Mouse (Mus musculus) megakaryocyte-erythroid progenitor cell, adult 5-6 weeks (primary cell): ENCODE results near the gene Tube1. TPM values are rescaled to one million over a fixed set of nuclear protein-coding genes. Genes with fewer than 3 reads are reported as not detected.
"Not testable (repeated sequence)": the region's sequence is repeated elsewhere in the genome, so short reads cannot be mapped to it uniquely, and the experiment has no call there.

Experiments used
- ATAC-seq: replicated peaks from 2 replicates; pipeline ENCODE4 v1.8.0; 2016; ENCODE audit warnings: mild to moderate bottlenecking, inconsistent platforms; ENCODE audit not compliant: severe bottlenecking, poor library complexity, low FRiP score, low TSS enrichment
- total RNA-seq, 2 experiments: library from RNA; stranded (forward) in 1 of 2; stranded (reverse) in 1 of 2; fragments of 200-1000, 215-1000 nt in 1 of 2; fragments of >200 nt in 1 of 2; fragmentation: Nextera tagmentation in 1 of 2; gene quantifications; 2 replicates each; pipeline ENCODE4 v1.2.3; 2014 to 2017

Tube1 gene
- total RNA-seq, 2 experiments from 2014 or later = 16.3 to 20.3 TPM

DNA sequence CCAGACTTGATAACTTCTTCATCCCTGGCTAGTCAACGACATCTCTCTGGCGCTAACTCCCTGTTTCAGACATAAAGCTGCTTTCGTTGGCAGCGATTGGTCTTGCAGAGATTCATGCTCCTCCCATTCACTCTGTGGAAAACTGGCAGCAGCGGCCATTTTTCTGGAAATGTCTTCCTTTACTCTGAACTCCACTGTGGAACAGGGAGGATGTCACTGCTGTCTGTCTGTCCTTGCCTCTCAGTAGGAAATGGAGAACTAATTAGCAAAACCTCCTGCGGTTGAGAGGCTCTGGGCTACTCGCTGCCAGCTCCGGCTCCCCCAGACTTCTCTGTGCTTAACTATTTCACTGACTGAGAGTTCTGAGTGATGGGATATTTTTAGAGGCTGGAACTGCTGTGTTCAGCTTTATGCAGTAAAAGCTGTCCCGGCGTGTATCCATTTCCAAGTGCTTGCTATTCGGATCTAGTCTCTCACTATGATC is 31.9 kb downstream of the Tube1 start:
- no peak for ATAC-seq

- no peak for ATAC-seq
Measured at GRCm38 (mm10) chr10:39167611-39168010, 33.8 kb downstream of the Tube1 start.

GRCm38 (mm10) chr10:39169642-39170041 is 35.9 kb downstream of the Tube1 start:
- ATAC-seq = no peak

DNA sequence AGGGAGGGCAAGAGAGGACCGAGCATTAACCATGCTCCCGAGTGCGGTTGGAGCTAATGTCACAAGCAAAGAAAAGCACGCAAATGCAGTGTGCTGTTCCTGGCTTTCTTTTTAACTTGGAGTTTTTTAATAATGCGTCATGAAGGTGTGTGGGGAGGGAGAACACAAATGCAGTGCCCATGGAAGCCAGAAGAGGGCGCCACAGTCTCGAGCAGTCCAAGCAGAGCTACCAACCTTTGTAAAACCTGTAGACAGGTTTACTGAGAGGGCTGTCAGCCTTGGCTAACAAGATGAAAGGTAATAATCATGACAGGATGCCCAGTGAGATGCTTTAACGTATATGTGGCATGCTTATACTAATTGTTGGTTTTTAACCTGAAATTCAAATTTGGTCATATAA is 36.4 kb downstream of the Tube1 start:
- ATAC-seq = peak; percentile 60

DNA sequence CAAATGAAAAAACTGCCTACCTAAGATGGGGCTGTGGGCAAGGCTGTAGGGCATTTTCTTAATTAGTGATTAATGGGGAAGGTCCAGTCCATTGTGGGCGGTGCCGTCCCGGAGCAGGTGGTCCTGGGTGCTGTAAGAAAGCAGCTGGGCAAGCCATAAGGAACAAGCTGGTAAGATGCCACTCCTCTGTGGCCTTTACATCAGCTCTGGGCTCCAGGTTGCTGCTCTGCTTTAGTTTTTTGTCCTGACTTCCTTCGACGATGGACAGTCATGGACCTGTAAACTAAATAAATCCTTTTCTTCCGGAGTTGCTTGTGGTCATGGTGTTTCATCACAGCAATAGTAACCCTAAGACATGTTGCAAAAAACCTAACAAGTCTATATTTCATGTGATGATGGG is 36.9 kb downstream of the Tube1 start:
- no peak for ATAC-seq

DNA sequence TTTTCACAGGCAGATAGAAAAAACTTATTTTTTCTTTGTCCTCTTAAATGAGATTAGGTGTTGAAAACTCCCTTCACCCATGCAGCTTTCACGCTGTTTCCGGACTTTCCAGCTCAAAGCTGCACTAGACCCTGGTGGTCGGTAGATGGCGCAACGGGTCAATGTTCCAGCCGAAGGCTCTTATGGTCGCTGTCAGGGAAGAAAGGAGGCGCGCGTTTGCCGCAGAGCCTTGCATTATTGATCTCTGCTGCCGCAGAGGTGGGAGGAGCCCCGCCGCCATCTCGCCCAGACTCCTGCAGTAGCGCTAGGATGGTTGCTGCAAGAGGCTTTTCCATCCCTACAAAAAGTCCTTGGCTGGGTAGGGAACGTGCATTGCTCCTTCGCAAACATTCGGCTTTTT is 37.4 kb downstream of the Tube1 start:
- peak; percentile 93 for ATAC-seq

DNA sequence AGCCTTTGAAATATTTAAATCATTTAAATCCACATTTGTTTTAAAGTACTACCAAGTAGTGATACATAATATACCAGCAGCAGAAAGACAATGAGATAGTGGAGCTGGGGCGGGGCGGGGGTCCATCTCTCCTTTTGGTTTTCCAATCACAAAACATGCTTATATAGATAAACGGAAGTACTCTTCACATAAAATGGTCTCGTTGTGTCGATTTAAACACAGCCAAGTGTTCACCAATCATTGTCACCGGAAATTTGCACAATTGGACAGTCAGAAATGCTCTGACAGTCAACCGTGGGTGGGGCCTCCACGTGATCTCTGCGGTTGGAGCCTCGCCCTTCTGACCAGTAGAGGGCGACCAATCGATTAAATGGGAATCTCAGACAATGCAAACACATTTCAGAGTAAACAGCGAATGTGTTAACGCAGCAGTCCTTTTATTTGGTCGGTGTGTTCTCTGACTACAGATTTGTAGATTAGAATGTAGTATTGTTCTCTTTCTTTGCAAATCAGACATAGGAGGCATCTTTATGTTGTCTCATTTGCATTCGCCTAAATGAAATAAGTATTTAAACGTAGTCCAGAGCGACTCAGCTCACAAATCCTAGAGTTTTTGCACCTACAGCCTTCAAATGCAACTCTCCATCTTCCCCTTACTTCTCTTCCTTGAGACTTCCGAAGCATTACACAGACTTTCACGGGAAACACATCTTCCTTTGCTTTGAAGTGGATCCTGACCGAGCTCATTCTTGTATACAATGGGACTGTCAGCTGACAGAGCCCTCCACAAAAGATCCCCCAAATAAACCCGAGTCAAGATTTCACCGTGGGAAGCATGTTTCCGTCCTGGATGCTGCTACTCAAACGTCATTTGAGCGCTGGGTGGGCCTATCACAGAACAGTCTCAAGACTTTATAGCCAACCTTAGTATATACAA is 38.1 kb downstream of the Tube1 start:
- ATAC-seq = peak; percentile 84

DNA sequence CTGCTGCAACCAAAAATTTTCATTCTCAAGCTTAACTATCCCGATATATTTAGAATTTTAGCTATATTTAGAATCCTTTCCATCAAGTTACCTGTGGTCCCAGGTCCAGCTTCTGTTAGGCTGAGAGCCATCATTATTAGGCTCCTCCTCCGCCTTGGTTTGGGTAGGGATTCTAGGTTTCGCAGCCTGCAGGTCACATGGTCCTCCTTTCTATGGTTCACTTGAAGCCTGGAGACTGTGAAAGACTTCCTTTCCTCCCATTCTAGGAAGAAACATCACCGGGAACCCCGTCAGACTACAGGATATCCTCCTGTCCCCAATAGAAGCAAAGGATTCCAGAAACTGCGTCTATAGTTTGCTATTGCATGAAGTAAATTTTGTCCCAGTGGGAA is 38.8 kb downstream of the Tube1 start:
- no peak for ATAC-seq

DNA sequence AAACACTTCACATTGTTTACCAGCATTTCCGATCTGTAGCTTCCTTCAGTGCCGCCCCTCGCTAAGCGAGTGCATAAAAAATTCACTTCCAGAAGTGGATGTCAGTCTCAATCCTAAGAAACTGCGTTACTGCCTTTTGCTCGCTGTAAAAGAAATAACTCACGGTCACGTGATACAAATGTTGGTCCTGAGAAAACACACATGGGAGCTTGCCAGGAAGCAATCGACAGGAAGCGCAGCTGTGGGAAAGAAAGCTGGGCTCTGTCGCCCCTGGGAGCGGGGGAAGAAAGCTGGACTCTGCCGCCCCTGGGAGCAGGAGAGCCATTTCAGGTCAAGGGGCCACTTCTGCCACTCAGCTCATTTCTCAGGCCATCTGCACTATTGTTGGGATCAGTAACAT is 39.3 kb downstream of the Tube1 start:
- no peak for ATAC-seq

DNA sequence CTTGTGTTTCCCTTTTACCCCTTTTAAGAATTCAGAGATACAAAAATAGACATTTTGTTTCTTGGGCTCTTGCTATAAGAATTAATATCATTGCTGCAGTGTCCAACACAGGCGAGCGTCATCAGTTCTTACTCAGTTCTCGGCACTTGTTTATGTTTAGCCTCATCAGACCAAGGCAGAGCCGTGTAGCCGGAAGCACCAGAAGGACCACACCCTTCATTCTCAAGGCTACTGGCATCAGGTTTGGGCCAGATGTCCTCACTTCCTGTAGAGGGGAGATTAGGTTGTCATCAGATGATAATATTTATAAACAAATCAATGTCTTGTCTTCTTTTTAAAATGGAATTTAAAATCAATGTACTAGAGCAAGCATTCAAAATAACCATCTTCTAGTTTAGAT is 43.2 kb downstream of the Tube1 start:
- no peak for ATAC-seq

DNA sequence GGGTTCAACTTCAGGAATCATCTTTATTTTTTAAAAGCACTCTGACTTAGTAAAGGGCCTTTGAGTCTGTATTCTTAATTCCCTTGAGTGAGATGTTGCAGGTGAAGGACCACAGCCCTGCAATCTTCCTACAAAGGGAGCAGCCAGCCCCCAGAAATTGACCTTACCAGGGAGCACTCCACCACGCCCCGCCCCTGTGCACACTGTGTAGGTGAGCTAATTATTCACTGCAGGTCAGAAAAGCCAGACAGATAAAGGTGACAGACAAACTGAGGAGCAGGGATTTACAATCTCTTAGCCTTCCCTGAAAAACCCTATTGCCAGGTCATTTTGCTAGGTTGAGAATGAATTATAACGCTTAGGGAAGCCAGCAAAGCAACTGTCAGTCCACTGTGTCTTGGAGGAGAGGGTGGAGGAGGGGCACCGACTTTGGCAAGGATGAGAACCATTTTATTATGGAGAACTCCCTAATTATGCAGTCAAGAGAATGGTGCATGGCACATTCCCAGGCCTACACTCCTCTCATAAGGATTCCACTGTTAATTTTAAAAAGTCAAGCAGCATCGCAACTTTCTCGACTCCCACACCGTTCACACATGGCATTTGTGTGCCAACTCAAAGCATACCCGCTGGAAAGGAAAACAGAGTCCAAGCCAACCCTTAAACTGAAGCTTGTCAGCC is 51.2 kb downstream of the Tube1 start:
- ATAC-seq = no peak

DNA sequence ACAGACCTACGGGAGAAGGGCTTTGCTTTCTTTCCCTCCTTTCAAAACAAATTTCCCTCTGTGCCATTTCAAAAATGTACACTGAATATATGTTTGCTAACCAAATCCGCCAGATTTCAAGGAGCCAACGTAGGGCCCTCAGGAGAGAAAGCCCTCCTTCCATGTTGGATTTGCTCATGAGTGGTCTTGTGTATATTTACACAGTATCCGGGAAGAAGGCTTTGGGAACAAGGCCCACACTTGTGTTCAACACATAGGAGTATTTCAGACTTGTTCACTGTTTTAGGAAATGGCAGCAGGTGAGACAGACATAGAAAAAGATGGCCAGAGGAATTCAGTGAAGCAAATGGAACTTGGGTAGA is 51.8 kb downstream of the Tube1 start:
- no peak for ATAC-seq

- ATAC-seq = peak; percentile 47; the same call in 1 of the 2 replicates
Measured at GRCm38 (mm10) chr10:39192673-39193072, 58.9 kb downstream of the Tube1 start.

GRCm38 (mm10) chr10:39198216-39198615 is 64.4 kb downstream of the Tube1 start:
- ATAC-seq = not testable (repeated sequence)

Other genes starting within 250 kb of the Tube1 start
- gene Lama4, start 168.5 kb upstream of the Tube1 start, total RNA-seq (2014; fragmentation: Nextera tagmentation) = not detected in 2 replicates
- not detected in 2 replicates for gene Lama4, start 168.5 kb upstream of the Tube1 start, total RNA-seq (2017)
- 2.6 TPM in 1 of 2 replicates, not detected in the other for gene Fam229b, start 62 bp upstream of the Tube1 start, total RNA-seq (2014; fragmentation: Nextera tagmentation)
- gene Fam229b, start 62 bp upstream of the Tube1 start, total RNA-seq (2017) = not detected in 2 replicates
- not detected in 2 replicates for gene Ccn6, start 29.8 kb downstream of the Tube1 start, total RNA-seq (2014; fragmentation: Nextera tagmentation)
- gene Ccn6, start 29.8 kb downstream of the Tube1 start, total RNA-seq (2017) = not detected in 2 replicates
- gene Fyn, start 234.9 kb downstream of the Tube1 start, total RNA-seq (2014; fragmentation: Nextera tagmentation) = 10.7 and 16.5 TPM in 2 replicates
- gene Fyn, start 234.9 kb downstream of the Tube1 start, total RNA-seq (2017) = 29.4 and 37.7 TPM in 2 replicates